Mouse (Mus musculus) embryonic facial prominence, embryonic 15.5 days (tissue): Measurements from ENCODE around the gene Iqgap3. TPM values are rescaled to one million over a fixed set of nuclear protein-coding genes. Genes with fewer than 3 reads are reported as not detected.

Experiments
- ATAC-seq: fragments of 200-750 bp; cut with Nextera tagmentation; 2 replicates; pipeline ENCODE4 v1.8.0; 2017; ENCODE audit warnings: low read depth, moderate TSS enrichment; ENCODE audit not compliant: insufficient number of reproducible peaks, low FRiP score, low TSS enrichment
- H3K27ac ChIP-seq: fragments of 300-500 bp; sonication (generic); replicated peaks from 2 replicates; pipeline ENCODE4 v1.5.1; 2015; ENCODE audit warnings: mild to moderate bottlenecking, inconsistent platforms
- H3K27me3 ChIP-seq: fragments of 300-500 bp; sonication (generic); 2 replicates; pipeline ENCODE4 v1.6.1; 2015; ENCODE audit warnings: inconsistent platforms
- H3K36me3 ChIP-seq: fragments of 300-500 bp; sonication (generic); 2 replicates; pipeline ENCODE4 v1.6.1; 2015; ENCODE audit warnings: mild to moderate bottlenecking, inconsistent platforms
- H3K4me1 ChIP-seq: fragments of 300-500 bp; sonication (generic); 2 replicates; pipeline ENCODE4 v1.6.1; 2015; ENCODE audit warnings: inconsistent platforms
- H3K4me2 ChIP-seq: fragments of 300-500 bp; sonication (generic); replicated peaks from 2 replicates; pipeline ENCODE4 v1.6.1; 2015; ENCODE audit warnings: mild to moderate bottlenecking, inconsistent platforms
- H3K4me3 ChIP-seq: fragments of 300-500 bp; sonication (generic); replicated peaks from 2 replicates; pipeline ENCODE4 v1.5.1; 2015; ENCODE audit warnings: mild to moderate bottlenecking, inconsistent platforms
- H3K9ac ChIP-seq: fragments of 300-500 bp; sonication (generic); 2 replicates; pipeline ENCODE4 v1.6.1; 2015; ENCODE audit warnings: inconsistent platforms
- H3K9me3 ChIP-seq: fragments of 300-500 bp; sonication (generic); replicated peaks from 2 replicates; pipeline ENCODE4 v1.6.1; 2016; ENCODE audit warnings: inconsistent platforms
- WGBS: fragments of 180-500 bp; shearing (Covaris S2); methylation state at CpG from one replicate; pipeline ENCODE4 v1.1.7; 2015; 5-methylcytosine and 5-hydroxymethylcytosine counted together
- polyA plus RNA-seq: library from polyadenylated mRNA; unstranded; fragments of >200 nt; fragmentation: Nextera tagmentation; extraction: Ambion mirVana; gene quantifications from 2 replicates; pipeline ENCODE4 v1.2.1, GENCODE M21; 2015

Gene Iqgap3
- polyA plus RNA-seq, 1 experiment from 2014 or later, result 16.8 TPM

- H3K4me2 ChIP-seq, result peak overlapping the region; percentile 95
- H3K4me1 ChIP-seq, result peaks cover 53% of the 10 kb centered on the region
- peak overlapping the region; percentile 62 for H3K4me3 ChIP-seq
- 15% methylated on average over 25 of the region's 25 CpGs for WGBS
- H3K9me3 ChIP-seq, result no peaks in the 10 kb centered on the region
- peak overlapping the region; percentile 100 for H3K27ac ChIP-seq
- H3K27me3 ChIP-seq, result no peaks in the 10 kb centered on the region
- peak overlapping the region; percentile 54 for H3K9ac ChIP-seq
- ATAC-seq, result no peak
- H3K36me3 ChIP-seq, result no peaks in the 10 kb centered on the region
These were observed 57.7 kb downstream of the Iqgap3 start for GRCm38 (mm10) chr3:88139243-88140177.

DNA sequence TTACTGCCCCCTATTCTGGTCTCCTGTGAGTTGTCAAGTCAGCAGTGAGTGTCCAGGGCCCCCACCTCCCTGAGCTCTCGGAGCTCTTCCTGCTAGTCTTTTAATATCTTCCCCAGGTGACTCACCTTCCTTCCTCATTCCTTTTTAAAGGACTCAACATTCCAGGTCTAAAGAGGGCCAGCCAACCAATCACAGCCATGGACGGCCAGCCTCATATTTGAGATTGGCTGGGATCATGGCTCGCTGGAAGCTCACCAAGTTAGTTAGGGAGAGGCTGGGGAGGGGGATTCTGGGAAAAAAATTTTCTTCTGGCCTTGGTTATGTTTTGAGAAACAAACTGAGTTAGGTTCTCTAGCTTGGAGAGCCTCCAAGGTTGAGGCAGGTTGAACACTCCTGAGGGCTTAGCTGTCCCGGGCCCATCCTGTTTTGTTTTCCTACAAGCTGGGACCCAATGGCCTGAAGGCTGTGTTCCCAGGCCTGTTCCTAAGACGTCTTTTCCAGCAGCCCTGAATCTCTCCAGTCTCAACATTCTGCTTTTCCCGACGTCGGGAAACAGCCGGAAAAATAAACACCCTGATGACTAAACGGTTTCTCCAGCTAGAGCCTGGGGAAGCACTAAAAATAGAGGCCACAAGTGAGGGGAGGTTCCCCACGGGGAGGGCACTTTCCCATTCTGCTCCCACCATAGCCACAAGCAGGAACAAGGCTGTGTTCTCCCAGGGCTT is 58.6 kb downstream of the Iqgap3 start:
- H3K4me3 ChIP-seq, result peak overlapping the region; percentile 62
- peak overlapping the region; percentile 95 for H3K4me2 ChIP-seq
- no peaks in the 10 kb centered on the region for H3K27me3 ChIP-seq
- no peak overlapping the region for H3K9ac ChIP-seq
- no peaks in the 10 kb centered on the region for H3K36me3 ChIP-seq
- no peaks in the 10 kb centered on the region for H3K9me3 ChIP-seq
- 8% methylated on average over 11 of the region's 11 CpGs for WGBS
- peak overlapping the region; percentile 100 for H3K27ac ChIP-seq
- no peak for ATAC-seq
- peaks cover 62% of the 10 kb centered on the region for H3K4me1 ChIP-seq

DNA sequence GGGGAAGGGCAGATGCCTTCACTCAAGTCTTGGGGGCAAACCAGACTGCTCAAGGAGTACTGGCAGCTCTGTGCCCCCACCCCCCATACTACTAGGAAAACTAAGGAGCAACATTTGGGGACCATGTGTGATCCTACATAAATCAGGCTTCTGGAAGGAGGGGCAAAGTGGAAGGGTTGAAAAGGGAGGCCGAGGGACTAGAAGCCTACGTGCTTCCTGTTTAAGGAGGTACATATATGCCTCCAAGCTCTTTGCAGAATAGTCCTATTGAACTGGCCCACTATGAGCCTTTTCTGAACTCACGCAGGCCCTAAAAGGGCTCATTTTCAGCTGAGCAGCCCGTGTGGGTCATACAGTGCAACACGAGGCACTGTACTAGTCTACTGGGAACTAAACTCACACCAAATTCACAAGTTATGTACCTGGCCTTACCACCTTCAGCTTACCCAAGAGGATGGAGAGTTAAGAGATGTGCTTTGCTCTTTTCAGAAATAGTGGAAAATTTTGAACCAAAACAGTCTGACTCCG is 59.2 kb downstream of the Iqgap3 start:
- Histone ChIP-seq H3K36me3 (no peaks in the 10 kb centered on the region), H3K9ac (no peak overlapping the region), H3K9me3 (no peaks in the 10 kb centered on the region), H3K4me1 (peaks cover 68% of the 10 kb centered on the region), H3K4me3 (peak overlapping the region; percentile 92), H3K27ac (peak overlapping the region; percentile 100), H3K27me3 (no peaks in the 10 kb centered on the region), H3K4me2 (peak overlapping the region; percentile 95)
- no peak for ATAC-seq
- 17% methylated on average over 6 of the region's 6 CpGs for WGBS

DNA sequence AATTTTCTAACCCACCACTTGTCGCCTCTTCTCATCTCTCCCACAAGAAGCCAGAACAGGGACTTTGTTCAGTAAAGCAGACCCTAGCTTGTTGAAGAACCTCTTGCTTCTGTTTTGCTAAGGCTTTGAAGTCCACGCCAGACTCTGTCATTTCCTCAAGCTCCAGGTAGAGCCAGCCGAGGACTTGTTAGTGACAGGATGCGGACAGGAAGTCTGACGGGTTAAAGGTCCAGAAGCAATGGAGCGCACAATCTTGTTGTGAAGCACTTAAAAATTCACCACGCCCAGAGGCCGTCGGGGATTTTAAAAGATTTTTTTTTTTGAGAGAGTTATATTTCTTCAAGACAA is 59.6 kb downstream of the Iqgap3 start:
- ATAC-seq, result no peak
- peak overlapping the region; percentile 92 for H3K4me3 ChIP-seq
- peak overlapping the region; percentile 95 for H3K4me2 ChIP-seq
- no peaks in the 10 kb centered on the region for H3K27me3 ChIP-seq
- peak overlapping the region; percentile 44; the same call in 1 of the 2 replicates for H3K9ac ChIP-seq
- WGBS, result 7% methylated on average over 9 of the region's 9 CpGs
- H3K27ac ChIP-seq, result peak overlapping the region; percentile 100
- no peaks in the 10 kb centered on the region for H3K9me3 ChIP-seq
- no peaks in the 10 kb centered on the region for H3K36me3 ChIP-seq
- peaks cover 73% of the 10 kb centered on the region for H3K4me1 ChIP-seq

- Histone ChIP-seq H3K9me3 (no peaks in the 10 kb centered on the region), H3K9ac (peak within 1 kb of the TSS; percentile 87), H3K27me3 (no peaks in the 10 kb centered on the region), H3K4me2 (peak within 1 kb of the TSS; percentile 95), H3K4me3 (peak within 1 kb of the TSS; percentile 92), H3K36me3 (no peaks in the 10 kb centered on the region), H3K27ac (peak within 1 kb of the TSS; percentile 100), H3K4me1 (peaks cover 77% of the 10 kb centered on the region)
- peak; percentile 89 for ATAC-seq
- under 1% methylated on average over 51 of the region's 52 CpGs for WGBS
These were observed 60.2 kb downstream of the Iqgap3 start, which contains the start of gene Mef2d for GRCm38 (mm10) chr3:88141787-88142523. Mef2d (plus strand) TSS chr3:88142372.

DNA sequence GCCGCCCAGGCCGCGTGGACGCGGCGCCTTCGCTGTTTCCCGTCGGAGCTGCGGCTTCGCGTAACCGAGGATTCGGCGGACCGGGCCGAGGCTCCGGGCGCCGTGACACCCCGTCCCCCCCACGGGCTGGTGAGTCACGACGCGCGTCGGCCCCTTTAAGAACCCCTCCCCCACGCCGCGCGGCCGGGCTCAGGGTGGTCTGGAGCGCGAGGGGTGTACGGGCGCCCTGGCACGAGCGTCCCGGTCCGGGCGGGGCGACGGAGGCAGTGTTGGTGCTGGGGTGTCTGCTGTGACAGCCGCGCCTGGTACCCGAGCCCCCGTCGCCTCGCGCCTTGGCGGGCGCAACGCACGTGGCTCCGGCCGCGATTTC is 60.8 kb downstream of the Iqgap3 start:
- Histone ChIP-seq H3K36me3 (no peaks in the 10 kb centered on the region), H3K4me1 (peaks cover 77% of the 10 kb centered on the region), H3K9ac (peak overlapping the region; percentile 87), H3K4me3 (peak overlapping the region; percentile 92), H3K27ac (peak overlapping the region; percentile 100), H3K4me2 (peak overlapping the region; percentile 95), H3K27me3 (no peaks in the 10 kb centered on the region), H3K9me3 (no peaks in the 10 kb centered on the region)
- under 1% methylated on average over 57 of the region's 57 CpGs for WGBS
- 0 out of 2 replicates have a peak, but pooled peaks have one; percentile 7 for ATAC-seq

GRCm38 (mm10) chr3:88142916-88143771 is 61.4 kb downstream of the Iqgap3 start:
- Histone ChIP-seq H3K9me3 (no peaks in the 10 kb centered on the region), H3K4me2 (peak overlapping the region; percentile 95), H3K36me3 (no peaks in the 10 kb centered on the region), H3K27ac (peak overlapping the region; percentile 100), H3K27me3 (no peaks in the 10 kb centered on the region), H3K9ac (peak overlapping the region; percentile 87), H3K4me3 (peak overlapping the region; percentile 92), H3K4me1 (peaks cover 81% of the 10 kb centered on the region)
- WGBS, result under 1% methylated on average over 33 of the region's 33 CpGs
- ATAC-seq, result no peak

DNA sequence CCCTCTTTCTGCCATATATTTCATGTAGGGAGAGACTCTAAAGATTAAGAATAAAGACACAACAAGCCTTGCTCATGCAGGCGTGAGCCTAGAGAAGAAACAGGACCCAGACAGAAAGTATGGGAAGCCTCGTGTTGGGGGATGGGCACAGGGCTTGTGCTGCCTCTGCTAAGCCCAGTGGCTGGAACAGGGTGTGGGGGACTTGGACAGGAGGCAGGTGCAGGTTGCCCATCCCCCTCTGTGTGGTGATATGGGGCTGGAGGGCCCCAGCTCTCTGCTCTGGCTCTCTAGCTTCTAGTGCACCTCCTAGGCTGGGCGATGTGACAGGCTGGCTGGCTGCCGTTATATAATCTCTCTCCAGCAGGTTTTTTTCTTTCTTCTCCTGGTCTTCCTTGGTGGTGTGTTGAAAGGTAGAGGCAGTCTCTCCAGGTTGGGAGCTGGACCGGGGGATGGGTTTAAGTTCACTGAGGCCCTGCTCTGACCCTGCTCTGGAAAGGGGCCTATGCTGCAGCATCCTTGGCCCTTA is 62.3 kb downstream of the Iqgap3 start:
- H3K4me3 ChIP-seq, result peak overlapping the region; percentile 92
- no peaks in the 10 kb centered on the region for H3K9me3 ChIP-seq
- WGBS, result 18% methylated on average over 5 of the region's 5 CpGs
- no peak for ATAC-seq
- H3K36me3 ChIP-seq, result no peaks in the 10 kb centered on the region
- H3K27ac ChIP-seq, result peak overlapping the region; percentile 100; the same call in 1 of the 2 replicates
- no peaks in the 10 kb centered on the region for H3K27me3 ChIP-seq
- H3K9ac ChIP-seq, result peak overlapping the region; percentile 87
- H3K4me2 ChIP-seq, result peak overlapping the region; percentile 95
- H3K4me1 ChIP-seq, result peaks cover 86% of the 10 kb centered on the region

DNA sequence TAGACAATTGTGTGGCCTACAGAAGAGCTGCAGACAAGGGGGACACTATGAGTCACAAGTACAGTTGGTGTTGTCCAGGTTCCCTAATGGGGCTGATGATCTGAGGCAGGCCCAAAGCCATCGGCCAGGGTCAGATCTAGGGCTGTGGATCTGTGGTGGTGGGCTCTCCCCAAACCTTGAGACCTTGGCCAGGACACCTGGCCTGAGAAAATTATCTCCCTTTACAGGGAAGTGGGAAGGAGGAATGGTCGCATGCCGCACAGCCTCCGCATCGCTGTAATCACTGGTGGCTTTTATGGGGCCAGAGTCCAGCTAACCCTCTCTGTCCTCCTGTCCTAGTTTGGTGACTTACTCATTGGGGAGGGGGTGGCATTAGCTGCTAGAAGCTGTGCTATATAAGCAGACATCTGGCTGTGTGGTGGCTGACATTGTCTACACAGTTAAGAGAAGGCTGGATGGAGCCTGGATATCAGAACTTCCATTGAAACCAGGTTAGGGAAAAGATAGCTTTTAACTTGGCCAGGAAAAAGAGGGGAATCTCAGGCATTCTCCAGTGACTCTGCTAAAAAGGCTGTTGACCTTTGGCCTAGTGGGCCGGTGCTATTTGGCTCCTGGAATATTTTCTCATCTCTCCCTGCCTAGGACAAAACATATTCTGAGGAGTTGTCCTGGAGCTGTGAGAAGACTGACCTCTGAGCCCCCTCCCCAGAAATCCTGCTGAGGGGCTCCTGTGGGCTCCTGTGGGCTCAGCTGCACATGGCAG is 63.1 kb downstream of the Iqgap3 start:
- H3K4me2 ChIP-seq, result peak overlapping the region; percentile 95
- peaks cover 86% of the 10 kb centered on the region for H3K4me1 ChIP-seq
- H3K36me3 ChIP-seq, result no peaks in the 10 kb centered on the region
- ATAC-seq, result no peak
- no peaks in the 10 kb centered on the region for H3K9me3 ChIP-seq
- H3K27ac ChIP-seq, result peak overlapping the region; percentile 68; the same call in 1 of the 2 replicates
- 0 out of 2 replicates have a peak overlapping the region, but pooled peaks have one; percentile 6 for H3K9ac ChIP-seq
- H3K4me3 ChIP-seq, result peak overlapping the region; percentile 92
- H3K27me3 ChIP-seq, result no peaks in the 10 kb centered on the region
- WGBS, result 66% methylated on average over 6 of the region's 6 CpGs
